Mouse (Mus musculus) neural tube, embryonic 15.5 days (tissue): ENCODE data around the gene Gm47995. TPM values are rescaled to one million over a fixed set of nuclear protein-coding genes. Genes with fewer than 3 reads are reported as not detected.

Source experiments
- ATAC-seq: fragments of 200-750 bp; cut with Nextera tagmentation; 2 replicates; pipeline ENCODE4 v1.8.0; 2017; ENCODE audit warnings: mild to moderate bottlenecking, moderate TSS enrichment, moderate library complexity; ENCODE audit not compliant: low FRiP score
- H3K27ac ChIP-seq: fragments of 300-500 bp; sonication (generic); replicated peaks from 2 replicates; pipeline ENCODE4 v1.5.1; 2015; ENCODE audit warnings: mild to moderate bottlenecking, inconsistent platforms
- H3K27me3 ChIP-seq: fragments of 300-500 bp; sonication (generic); replicated peaks from 2 replicates; pipeline ENCODE4 v1.6.1; 2015; ENCODE audit warnings: inconsistent platforms
- H3K36me3 ChIP-seq: fragments of 300-500 bp; sonication (generic); 2 replicates; pipeline ENCODE4 v1.6.1; 2015; ENCODE audit warnings: inconsistent platforms
- H3K4me1 ChIP-seq: fragments of 300-500 bp; sonication (generic); 2 replicates; pipeline ENCODE4 v1.6.1; 2015; ENCODE audit warnings: inconsistent platforms
- H3K4me2 ChIP-seq: fragments of 300-500 bp; sonication (generic); 2 replicates; pipeline ENCODE4 v1.6.1; 2015; ENCODE audit warnings: inconsistent platforms, mild to moderate bottlenecking, moderate library complexity
- H3K4me3 ChIP-seq: fragments of 300-500 bp; sonication (generic); replicated peaks from 2 replicates; pipeline ENCODE4 v1.5.1; 2015; ENCODE audit warnings: mild to moderate bottlenecking, inconsistent platforms
- H3K9ac ChIP-seq: fragments of 300-500 bp; sonication (generic); replicated peaks from 2 replicates; pipeline ENCODE4 v1.6.1; 2015; ENCODE audit warnings: mild to moderate bottlenecking, inconsistent platforms
- H3K9me3 ChIP-seq: fragments of 300-500 bp; sonication (generic); replicated peaks from 2 replicates; pipeline ENCODE4 v1.6.1; 2016; ENCODE audit warnings: inconsistent platforms
- WGBS: fragments of 180-500 bp; shearing (Covaris S2); methylation state at CpG from one replicate; pipeline ENCODE4 v1.1.7; 2015; ENCODE audit warnings: mixed read lengths; 5-methylcytosine and 5-hydroxymethylcytosine counted together
- polyA plus RNA-seq: library from polyadenylated mRNA; unstranded; fragments of >200 nt; fragmentation: Nextera tagmentation; extraction: Ambion mirVana; gene quantifications from 2 replicates; pipeline ENCODE4 v1.2.1, GENCODE M21; 2015

Gm47995 gene
- polyA plus RNA-seq, 1 experiment from 2014 or later, result not detected

DNA sequence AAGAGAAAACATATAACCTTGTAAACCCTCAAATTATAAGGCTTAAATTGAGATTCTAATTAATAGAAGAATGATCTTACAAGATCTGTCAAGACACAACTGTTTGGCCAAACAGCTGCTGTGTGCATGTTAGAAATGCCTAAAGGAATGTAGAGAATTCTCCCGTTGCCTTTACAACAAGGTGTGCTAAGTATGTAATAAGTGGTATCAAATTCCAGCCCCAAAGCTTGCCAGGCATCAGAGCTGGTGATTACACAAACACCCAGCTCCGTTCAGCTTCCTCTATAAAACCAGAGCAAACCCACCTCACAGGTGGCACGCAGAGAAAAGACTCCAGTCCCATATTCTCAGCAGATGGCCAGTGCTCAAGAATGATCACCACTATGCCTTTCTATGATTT lies 39.5 kb downstream of the Gm47995 start:
- ATAC-seq, result no peak
- no peak overlapping the region for H3K27ac ChIP-seq
- H3K4me1 ChIP-seq, result no peaks in the 10 kb centered on the region
- WGBS, result 85% methylated on average over 3 of the region's 3 CpGs
- no peaks in the 10 kb centered on the region for H3K36me3 ChIP-seq
- no peak overlapping the region for H3K4me3 ChIP-seq
- no peak overlapping the region for H3K9ac ChIP-seq
- H3K4me2 ChIP-seq, result no peak overlapping the region
- no peaks in the 10 kb centered on the region for H3K27me3 ChIP-seq
- H3K9me3 ChIP-seq, result no peaks in the 10 kb centered on the region

DNA sequence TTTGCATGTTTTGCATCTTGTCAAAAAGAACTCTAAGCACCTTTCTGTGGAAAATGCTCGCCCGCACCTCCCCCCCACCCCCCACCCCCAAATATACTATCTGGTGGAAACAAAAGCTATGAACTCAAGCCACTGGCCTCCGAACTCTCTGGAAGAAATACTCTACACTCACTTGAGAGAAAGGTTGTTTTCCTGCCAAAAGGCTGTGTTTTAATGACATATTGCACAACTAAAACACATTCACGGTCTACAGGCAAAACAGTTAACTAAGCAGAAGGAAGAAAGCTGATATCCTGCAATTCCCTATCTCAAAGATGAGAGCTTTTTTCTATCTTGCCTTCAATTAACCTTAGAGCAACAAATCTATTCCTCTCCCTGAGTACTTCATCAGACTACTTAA lies 45.1 kb downstream of the Gm47995 start:
- Histone ChIP-seq H3K27me3 (no peaks in the 10 kb centered on the region), H3K4me3 (no peak overlapping the region), H3K4me2 (no peak overlapping the region), H3K27ac (no peak overlapping the region), H3K36me3 (no peaks in the 10 kb centered on the region), H3K4me1 (no peaks in the 10 kb centered on the region), H3K9ac (no peak overlapping the region), H3K9me3 (no peaks in the 10 kb centered on the region)
- no peak for ATAC-seq
- 91% methylated on average over 4 of the region's 4 CpGs for WGBS

DNA sequence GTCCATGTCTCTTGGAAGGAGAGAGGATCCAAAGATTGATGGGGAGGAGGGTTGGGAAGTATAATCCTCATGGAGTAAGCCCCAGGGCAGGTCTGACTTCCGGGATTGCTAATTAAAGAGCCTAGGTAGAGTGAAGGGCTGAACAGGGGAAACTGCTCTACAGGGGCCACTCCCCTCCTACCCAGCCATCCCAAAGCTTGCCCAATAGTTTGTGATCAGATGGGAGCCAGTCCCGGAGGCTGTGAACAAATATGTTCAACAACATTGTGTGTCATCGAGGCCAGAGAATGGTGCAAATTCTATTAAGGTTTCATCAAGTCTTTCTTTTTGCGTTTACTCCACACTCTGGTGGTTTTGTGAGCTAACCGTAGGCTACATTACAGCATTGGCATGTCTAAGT lies 45.8 kb downstream of the Gm47995 start:
- H3K9me3 ChIP-seq, result no peaks in the 10 kb centered on the region
- H3K4me3 ChIP-seq, result no peak overlapping the region
- ATAC-seq, result no peak
- no peaks in the 10 kb centered on the region for H3K36me3 ChIP-seq
- H3K9ac ChIP-seq, result no peak overlapping the region
- H3K4me1 ChIP-seq, result no peaks in the 10 kb centered on the region
- H3K4me2 ChIP-seq, result no peak overlapping the region
- WGBS, result 89% methylated on average over 5 of the region's 5 CpGs
- no peak overlapping the region for H3K27ac ChIP-seq
- no peaks in the 10 kb centered on the region for H3K27me3 ChIP-seq

DNA sequence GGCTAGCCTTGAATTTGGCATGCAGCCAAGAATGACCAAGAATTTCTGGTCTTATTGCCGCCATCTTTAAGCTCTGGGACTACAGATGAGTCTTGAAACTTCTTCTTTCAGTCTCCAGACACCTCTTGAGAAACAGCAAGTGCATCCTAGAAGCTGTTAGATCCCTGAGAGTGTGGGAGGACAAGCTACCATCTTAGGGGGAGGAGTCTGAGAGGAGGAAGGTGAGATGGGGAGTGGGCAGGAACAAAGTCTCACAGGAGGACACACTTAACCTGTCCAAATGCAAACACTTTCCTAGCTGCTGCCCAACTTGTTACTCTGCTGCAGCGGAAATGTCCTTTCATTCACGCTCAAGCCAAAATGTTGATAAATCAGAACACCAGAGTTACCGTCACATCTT lies 46.5 kb downstream of the Gm47995 start:
- ATAC-seq, result no peak
- H3K9ac ChIP-seq, result no peak overlapping the region
- 89% methylated on average over 4 of the region's 4 CpGs for WGBS
- no peaks in the 10 kb centered on the region for H3K4me1 ChIP-seq
- H3K4me3 ChIP-seq, result no peak overlapping the region
- H3K4me2 ChIP-seq, result no peak overlapping the region
- H3K36me3 ChIP-seq, result no peaks in the 10 kb centered on the region
- H3K27me3 ChIP-seq, result no peaks in the 10 kb centered on the region
- H3K27ac ChIP-seq, result no peak overlapping the region
- no peaks in the 10 kb centered on the region for H3K9me3 ChIP-seq

DNA sequence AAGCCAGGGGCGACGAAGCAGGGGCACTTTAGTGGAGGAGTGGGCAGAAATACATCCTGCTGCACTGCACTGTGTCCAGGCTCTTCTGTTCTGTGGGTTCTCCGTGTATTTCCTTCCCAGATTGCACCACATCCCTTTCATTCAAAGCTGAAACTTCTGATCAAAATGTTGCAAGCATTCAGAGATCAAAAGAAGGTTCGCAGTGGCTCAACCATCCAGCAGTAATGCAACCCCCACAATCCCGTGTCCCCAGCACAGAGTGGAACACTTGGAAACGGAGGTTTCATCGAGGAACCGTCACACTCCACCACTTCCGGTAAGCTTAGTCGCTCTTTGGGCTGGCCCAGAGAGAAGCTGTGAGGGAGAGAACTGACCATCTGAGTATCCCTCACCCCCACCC lies 46.9 kb downstream of the Gm47995 start:
- Histone ChIP-seq H3K4me2 (no peak overlapping the region), H3K27ac (no peak overlapping the region), H3K9ac (no peak overlapping the region), H3K36me3 (no peaks in the 10 kb centered on the region), H3K4me3 (no peak overlapping the region), H3K4me1 (no peaks in the 10 kb centered on the region), H3K9me3 (no peaks in the 10 kb centered on the region), H3K27me3 (no peaks in the 10 kb centered on the region)
- no peak for ATAC-seq
- 91% methylated on average over 10 of the region's 10 CpGs for WGBS

DNA sequence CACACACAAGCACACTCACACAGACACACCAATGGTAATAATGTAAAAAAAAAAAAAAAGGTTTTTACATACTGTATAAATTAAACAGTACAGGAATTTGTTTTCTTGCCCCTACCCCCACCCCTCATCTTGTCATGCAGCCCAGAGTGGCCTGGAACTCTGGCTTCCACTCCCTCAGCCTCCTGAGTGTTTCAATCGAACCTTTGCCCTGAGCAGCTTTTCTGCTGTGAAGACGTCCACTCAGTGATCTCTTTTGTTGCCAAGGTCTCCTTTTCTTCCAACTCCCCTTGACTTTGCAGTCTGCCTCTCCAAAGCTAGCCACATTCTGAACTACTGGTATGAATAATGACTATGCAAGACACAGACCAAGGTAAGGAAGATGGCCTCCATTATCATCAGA lies 47.6 kb downstream of the Gm47995 start:
- ATAC-seq, result no peak
- WGBS, result 71% methylated on average over 2 of the region's 2 CpGs

More for the DNA sequence above, 47.6 kb downstream of the Gm47995 start:
- Histone ChIP-seq H3K4me2 (no peak overlapping the region), H3K9ac (no peak overlapping the region), H3K4me1 (peaks cover 3% of the 10 kb centered on the region), H3K36me3 (no peaks in the 10 kb centered on the region), H3K9me3 (no peaks in the 10 kb centered on the region), H3K4me3 (no peak overlapping the region), H3K27me3 (no peaks in the 10 kb centered on the region), H3K27ac (no peak overlapping the region)

Other genes starting within 250 kb of the Gm47995 start
- gene Hmcn1, start 205.0 kb upstream of the Gm47995 start, polyA plus RNA-seq, result 2.4 and 2.6 TPM in 2 replicates
- 0.24 TPM in 1 of 2 replicates, not detected in the other for gene Gm47985, start 15.9 kb upstream of the Gm47995 start, polyA plus RNA-seq
- not detected in 2 replicates for gene Gm8947, start 6.1 kb upstream of the Gm47995 start, polyA plus RNA-seq
- gene 3110040M04Rik, start 5.7 kb downstream of the Gm47995 start, polyA plus RNA-seq, result not detected in 2 replicates
- gene Gm47996, start 11.7 kb downstream of the Gm47995 start, polyA plus RNA-seq, result not detected in 2 replicates
- gene Ivns1abp, start 146.0 kb downstream of the Gm47995 start, polyA plus RNA-seq, result 205 and 214 TPM in 2 replicates
- gene Swt1, start 230.0 kb downstream of the Gm47995 start, polyA plus RNA-seq, result 15.1 and 16.9 TPM in 2 replicates
- gene Trmt1l, start 230.1 kb downstream of the Gm47995 start, polyA plus RNA-seq, result 46.8 and 47.1 TPM in 2 replicates